Mouse (Mus musculus): ENCODE data around the gene Ror2. TPM values are rescaled to one million over a fixed set of nuclear protein-coding genes. Genes with fewer than 3 reads are reported as not detected.

Ror2 gene
- polyA plus RNA-seq, 1 experiment from 2014 or later, result 8.7 TPM

DNA sequence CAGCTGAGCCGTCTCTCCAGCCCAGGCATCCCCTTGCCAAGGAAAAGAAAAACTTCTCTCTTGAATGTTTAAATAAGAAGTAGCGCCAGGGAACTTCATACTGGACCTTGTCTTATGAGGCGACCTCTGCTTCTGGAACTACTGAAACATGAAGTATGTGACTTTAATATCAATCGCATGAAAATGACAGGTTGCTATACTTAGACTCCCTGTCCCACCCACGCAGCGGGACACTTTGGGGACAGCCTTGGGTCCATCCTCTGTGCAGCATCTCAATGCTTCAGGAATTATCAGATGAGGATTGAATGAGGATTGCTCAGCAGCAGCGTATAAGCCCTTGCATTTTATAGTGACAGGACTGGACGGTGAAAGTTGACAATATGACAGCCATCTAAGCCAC lies 122.9 kb downstream of the Ror2 start:
- Histone ChIP-seq H3K36me3 (ENCODE audit: control insufficient read depth, insufficient read depth, low read length) (no peaks in the 10 kb centered on the region), H3K4me2 (ENCODE audit: low read depth) (no peak overlapping the region), H3K4me3 (ENCODE audit: low read depth, low read length) (no peak overlapping the region), H3K4me1 (ENCODE audit: control insufficient read depth, insufficient read depth, low read length) (peaks cover 11% of the 10 kb centered on the region), H3K27me3 (ENCODE audit: control insufficient read depth, insufficient read depth, low read length) (no peaks in the 10 kb centered on the region), H3K27ac (ENCODE audit: low read depth, low read length) (no peak overlapping the region), H3K9me3 (ENCODE audit: control insufficient read depth, low read length) (no peaks in the 10 kb centered on the region), H3K9ac (ENCODE audit: low read length) (no peak overlapping the region)
- WGBS, result 65% methylated on average over 8 of the region's 8 CpGs
- DNase-seq (ENCODE audit: low spot score) (no peak), ATAC-seq (ENCODE audit: insufficient read depth, low FRiP score, low TSS enrichment) (no peak)

DNA sequence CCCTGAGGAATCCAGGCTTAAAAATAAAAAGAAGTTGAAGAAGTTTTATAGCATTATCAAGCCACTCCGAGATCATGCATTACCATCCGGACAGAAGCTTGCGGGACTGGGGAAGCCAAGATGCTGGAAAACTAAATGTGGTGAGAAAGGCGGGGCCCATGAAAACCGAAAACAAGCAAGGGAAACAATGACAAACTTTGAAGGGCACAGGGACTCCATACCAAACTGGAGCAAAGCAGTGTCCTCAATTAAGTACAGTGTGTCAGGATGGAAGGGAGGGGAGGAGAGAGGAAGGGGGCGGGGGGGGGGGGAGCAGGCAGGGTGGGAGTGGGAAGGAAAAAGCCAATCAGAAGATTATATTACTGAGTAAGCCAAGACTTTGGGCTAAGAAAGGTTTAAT lies 126.4 kb downstream of the Ror2 start:
- H3K27ac ChIP-seq (ENCODE audit: low read depth, low read length), result no peak overlapping the region
- H3K4me1 ChIP-seq (ENCODE audit: control insufficient read depth, insufficient read depth, low read length), result peaks cover 6% of the 10 kb centered on the region; the same call in 1 of the 2 replicates
- H3K4me3 ChIP-seq (ENCODE audit: low read depth, low read length), result no peak overlapping the region
- DNase-seq (ENCODE audit: low spot score), result no peak
- H3K9me3 ChIP-seq (ENCODE audit: control insufficient read depth, low read length), result no peaks in the 10 kb centered on the region
- no peak for ATAC-seq (ENCODE audit: insufficient read depth, low FRiP score, low TSS enrichment)
- WGBS, result 92% methylated on average over 5 of the region's 6 CpGs
- no peaks in the 10 kb centered on the region for H3K27me3 ChIP-seq (ENCODE audit: control insufficient read depth, insufficient read depth, low read length)
- no peak overlapping the region for H3K4me2 ChIP-seq (ENCODE audit: low read depth)
- H3K9ac ChIP-seq (ENCODE audit: low read length), result no peak overlapping the region
- H3K36me3 ChIP-seq (ENCODE audit: control insufficient read depth, insufficient read depth, low read length), result no peaks in the 10 kb centered on the region

DNA sequence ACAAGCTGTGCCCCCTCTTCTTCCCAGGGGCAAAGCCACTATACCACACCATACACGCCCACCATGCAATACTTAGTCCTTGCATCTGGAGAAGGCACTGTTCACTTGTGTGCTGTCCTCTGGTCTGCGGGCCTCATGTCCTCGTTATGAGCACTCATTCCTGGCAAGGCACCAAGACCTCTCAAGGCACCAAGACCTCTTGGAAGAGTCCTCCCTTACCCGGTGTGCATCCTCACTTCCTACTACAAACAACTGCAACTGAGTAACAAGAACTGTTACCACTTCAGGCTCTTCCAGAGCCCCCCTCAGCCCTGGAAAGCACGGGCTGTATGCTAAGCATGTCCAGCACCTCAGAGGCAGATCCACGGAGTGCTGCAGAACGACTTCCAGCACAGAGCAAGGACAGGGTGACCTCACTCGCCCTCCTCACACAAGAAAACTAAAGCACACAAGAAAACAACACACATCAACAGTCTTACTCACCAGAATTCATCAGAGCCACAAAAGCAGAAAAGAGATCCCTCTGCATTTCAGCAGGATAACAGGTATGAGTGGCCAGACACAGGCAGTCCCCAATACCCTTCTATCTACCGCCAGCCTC lies 127.4 kb downstream of the Ror2 start:
- no peak overlapping the region for H3K4me3 ChIP-seq (ENCODE audit: low read depth, low read length)
- no peak overlapping the region for H3K27ac ChIP-seq (ENCODE audit: low read depth, low read length)
- H3K9ac ChIP-seq (ENCODE audit: low read length), result no peak overlapping the region
- WGBS, result 82% methylated on average over 9 of the region's 9 CpGs
- ATAC-seq (ENCODE audit: insufficient read depth, low FRiP score, low TSS enrichment), result no peak
- H3K36me3 ChIP-seq (ENCODE audit: control insufficient read depth, insufficient read depth, low read length), result no peaks in the 10 kb centered on the region
- H3K4me2 ChIP-seq (ENCODE audit: low read depth), result no peak overlapping the region
- no peaks in the 10 kb centered on the region for H3K27me3 ChIP-seq (ENCODE audit: control insufficient read depth, insufficient read depth, low read length)
- H3K4me1 ChIP-seq (ENCODE audit: control insufficient read depth, insufficient read depth, low read length), result peaks cover 8% of the 10 kb centered on the region; the same call in 1 of the 2 replicates
- H3K9me3 ChIP-seq (ENCODE audit: control insufficient read depth, low read length), result no peaks in the 10 kb centered on the region
- DNase-seq (ENCODE audit: low spot score), result no peak

DNA sequence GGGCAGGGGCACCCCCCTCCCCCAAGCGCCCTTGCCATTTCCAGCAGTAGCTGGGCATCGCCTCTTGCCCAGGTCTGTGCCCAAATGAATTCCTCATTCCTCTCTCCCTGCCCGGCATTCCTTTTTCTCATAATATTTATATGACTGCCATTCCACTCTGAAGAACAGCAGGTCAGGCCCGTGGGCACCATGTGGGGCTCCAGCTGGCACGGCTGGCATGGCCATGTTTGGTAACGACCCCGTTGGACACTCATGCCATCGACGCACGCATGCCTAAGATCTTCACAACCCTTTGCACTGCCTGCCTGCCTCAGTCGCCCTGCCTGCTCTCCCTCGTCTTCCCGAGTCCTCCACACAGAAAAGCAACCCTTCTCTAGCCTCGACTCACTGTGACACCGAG lies 129.0 kb downstream of the Ror2 start:
- 85% methylated on average over 15 of the region's 15 CpGs for WGBS
- Histone ChIP-seq H3K27ac (ENCODE audit: low read depth, low read length) (no peak overlapping the region), H3K9me3 (ENCODE audit: control insufficient read depth, low read length) (no peaks in the 10 kb centered on the region), H3K27me3 (ENCODE audit: control insufficient read depth, insufficient read depth, low read length) (no peaks in the 10 kb centered on the region), H3K4me3 (ENCODE audit: low read depth, low read length) (no peak overlapping the region), H3K4me2 (ENCODE audit: low read depth) (no peak overlapping the region), H3K4me1 (ENCODE audit: control insufficient read depth, insufficient read depth, low read length) (peaks cover 5% of the 10 kb centered on the region; the same call in 1 of the 2 replicates), H3K36me3 (ENCODE audit: control insufficient read depth, insufficient read depth, low read length) (no peaks in the 10 kb centered on the region), H3K9ac (ENCODE audit: low read length) (no peak overlapping the region)
- DNase-seq (ENCODE audit: low spot score) (no peak), ATAC-seq (ENCODE audit: insufficient read depth, low FRiP score, low TSS enrichment) (no peak)

DNA sequence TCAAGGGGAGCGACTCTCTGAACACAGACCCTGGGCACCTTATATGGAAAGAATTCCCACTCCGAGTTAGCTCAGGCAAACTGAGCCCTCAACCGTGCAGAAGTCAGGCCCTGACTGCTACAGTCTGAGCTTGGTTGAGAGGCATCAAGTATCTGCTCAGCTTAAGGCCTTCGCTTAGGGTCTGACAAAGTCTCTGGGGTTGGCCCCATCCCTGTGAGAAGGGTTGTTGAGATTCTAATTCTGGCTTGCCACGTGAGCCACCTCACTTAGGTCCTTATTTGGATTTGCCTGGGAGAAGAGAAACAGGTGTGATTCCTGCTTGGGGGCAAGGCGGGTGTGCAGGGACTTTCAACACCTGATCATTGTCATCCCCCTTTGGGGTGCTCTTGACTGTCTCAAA lies 129.6 kb downstream of the Ror2 start:
- peaks cover 5% of the 10 kb centered on the region; the same call in 1 of the 2 replicates for H3K4me1 ChIP-seq (ENCODE audit: control insufficient read depth, insufficient read depth, low read length)
- H3K4me2 ChIP-seq (ENCODE audit: low read depth), result no peak overlapping the region
- no peak overlapping the region for H3K4me3 ChIP-seq (ENCODE audit: low read depth, low read length)
- H3K9ac ChIP-seq (ENCODE audit: low read length), result no peak overlapping the region
- no peak for DNase-seq (ENCODE audit: low spot score)
- no peak for ATAC-seq (ENCODE audit: insufficient read depth, low FRiP score, low TSS enrichment)
- no peaks in the 10 kb centered on the region for H3K36me3 ChIP-seq (ENCODE audit: control insufficient read depth, insufficient read depth, low read length)
- H3K27ac ChIP-seq (ENCODE audit: low read depth, low read length), result no peak overlapping the region
- H3K27me3 ChIP-seq (ENCODE audit: control insufficient read depth, insufficient read depth, low read length), result no peaks in the 10 kb centered on the region
- H3K9me3 ChIP-seq (ENCODE audit: control insufficient read depth, low read length), result no peaks in the 10 kb centered on the region
- WGBS, result 88% methylated on average over 6 of the region's 6 CpGs

DNA sequence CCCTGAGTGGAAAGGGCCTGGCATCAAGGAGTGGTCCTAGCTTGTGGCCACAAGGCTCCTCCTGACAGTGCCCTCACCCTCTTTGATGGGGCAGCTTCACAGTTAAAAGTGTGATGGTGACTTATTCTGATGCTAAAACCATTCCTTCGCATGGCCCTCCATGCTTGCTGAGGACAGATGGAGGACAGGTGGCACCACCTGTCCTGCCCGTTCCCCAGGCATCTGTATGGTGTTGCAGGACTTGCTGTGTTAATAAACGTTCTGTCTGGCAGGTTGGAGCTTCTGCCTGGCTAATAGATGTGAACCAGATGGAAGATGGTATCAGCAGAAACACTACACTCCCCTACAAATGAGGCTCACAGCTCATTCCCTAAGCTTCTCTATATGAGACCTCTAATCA lies 140.4 kb downstream of the Ror2 start:
- Histone ChIP-seq H3K27me3 (ENCODE audit: control insufficient read depth, insufficient read depth, low read length) (no peaks in the 10 kb centered on the region), H3K27ac (ENCODE audit: low read depth, low read length) (no peak overlapping the region), H3K9me3 (ENCODE audit: control insufficient read depth, low read length) (no peaks in the 10 kb centered on the region), H3K4me2 (ENCODE audit: low read depth) (no peak overlapping the region), H3K4me1 (ENCODE audit: control insufficient read depth, insufficient read depth, low read length) (peaks cover 11% of the 10 kb centered on the region), H3K4me3 (ENCODE audit: low read depth, low read length) (no peak overlapping the region), H3K36me3 (ENCODE audit: control insufficient read depth, insufficient read depth, low read length) (no peaks in the 10 kb centered on the region), H3K9ac (ENCODE audit: low read length) (no peak overlapping the region)
- WGBS, result 74% methylated on average over 3 of the region's 3 CpGs
- ATAC-seq (ENCODE audit: insufficient read depth, low FRiP score, low TSS enrichment), result no peak
- DNase-seq (ENCODE audit: low spot score), result no peak

DNA sequence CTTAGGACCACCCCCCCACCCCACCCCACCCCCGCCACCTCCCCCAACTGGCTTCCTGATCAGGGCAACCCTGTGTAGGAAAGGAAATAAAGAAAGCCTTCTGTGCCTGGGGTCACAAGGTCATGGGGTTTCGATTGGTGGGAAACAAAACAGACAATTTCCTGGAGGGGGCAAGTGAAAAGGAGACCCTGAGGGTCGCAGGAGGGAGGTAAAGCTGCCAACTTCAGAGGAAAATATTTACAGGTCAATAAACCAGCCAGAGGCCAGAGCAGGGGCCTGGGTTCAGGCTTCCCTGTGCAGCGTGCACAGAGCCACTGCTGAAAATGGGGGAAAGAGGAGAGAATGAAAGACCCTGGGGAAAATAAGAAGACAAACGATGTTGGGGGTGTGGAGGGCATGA lies 142.8 kb downstream of the Ror2 start:
- Histone ChIP-seq H3K9me3 (ENCODE audit: control insufficient read depth, low read length) (no peaks in the 10 kb centered on the region), H3K4me1 (ENCODE audit: control insufficient read depth, insufficient read depth, low read length) (peaks cover 11% of the 10 kb centered on the region), H3K27me3 (ENCODE audit: control insufficient read depth, insufficient read depth, low read length) (no peaks in the 10 kb centered on the region), H3K9ac (ENCODE audit: low read length) (no peak overlapping the region), H3K36me3 (ENCODE audit: control insufficient read depth, insufficient read depth, low read length) (no peaks in the 10 kb centered on the region), H3K27ac (ENCODE audit: low read depth, low read length) (0 out of 2 replicates have a peak overlapping the region, but pooled peaks have one; percentile 8), H3K4me2 (ENCODE audit: low read depth) (no peak overlapping the region), H3K4me3 (ENCODE audit: low read depth, low read length) (no peak overlapping the region)
- WGBS, result 3% methylated on average over 5 of the region's 5 CpGs
- no peak for ATAC-seq (ENCODE audit: insufficient read depth, low FRiP score, low TSS enrichment)
- peak; percentile 32 for DNase-seq (ENCODE audit: low spot score)

DNA sequence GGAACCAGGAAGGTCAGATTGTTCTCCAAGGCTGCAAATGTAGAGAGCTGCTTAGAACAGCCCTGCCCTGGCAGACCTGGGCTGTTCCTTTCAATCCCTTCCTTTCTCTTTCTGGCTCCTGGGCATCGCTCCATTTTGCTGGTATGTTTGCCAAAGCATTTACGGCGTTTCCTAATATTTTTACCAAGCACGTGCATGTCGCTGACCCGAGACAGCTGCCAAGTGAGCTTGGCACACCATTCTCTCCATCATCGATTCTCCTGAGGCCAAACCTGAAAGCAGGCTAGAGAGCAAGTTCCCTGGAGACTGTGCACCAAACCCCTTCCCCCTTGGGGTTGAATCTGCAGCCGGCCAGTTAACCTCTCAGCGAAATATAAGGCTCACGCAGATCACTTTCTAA lies 143.7 kb downstream of the Ror2 start:
- DNase-seq (ENCODE audit: low spot score), result no peak
- no peaks in the 10 kb centered on the region for H3K27me3 ChIP-seq (ENCODE audit: control insufficient read depth, insufficient read depth, low read length)
- no peak overlapping the region for H3K4me2 ChIP-seq (ENCODE audit: low read depth)
- no peak overlapping the region for H3K4me3 ChIP-seq (ENCODE audit: low read depth, low read length)
- peaks cover 11% of the 10 kb centered on the region for H3K4me1 ChIP-seq (ENCODE audit: control insufficient read depth, insufficient read depth, low read length)
- ATAC-seq (ENCODE audit: insufficient read depth, low FRiP score, low TSS enrichment), result no peak
- no peaks in the 10 kb centered on the region for H3K9me3 ChIP-seq (ENCODE audit: control insufficient read depth, low read length)
- H3K36me3 ChIP-seq (ENCODE audit: control insufficient read depth, insufficient read depth, low read length), result no peaks in the 10 kb centered on the region
- no peak overlapping the region for H3K27ac ChIP-seq (ENCODE audit: low read depth, low read length)
- WGBS, result 77% methylated on average over 10 of the region's 10 CpGs
- H3K9ac ChIP-seq (ENCODE audit: low read length), result no peak overlapping the region

DNA sequence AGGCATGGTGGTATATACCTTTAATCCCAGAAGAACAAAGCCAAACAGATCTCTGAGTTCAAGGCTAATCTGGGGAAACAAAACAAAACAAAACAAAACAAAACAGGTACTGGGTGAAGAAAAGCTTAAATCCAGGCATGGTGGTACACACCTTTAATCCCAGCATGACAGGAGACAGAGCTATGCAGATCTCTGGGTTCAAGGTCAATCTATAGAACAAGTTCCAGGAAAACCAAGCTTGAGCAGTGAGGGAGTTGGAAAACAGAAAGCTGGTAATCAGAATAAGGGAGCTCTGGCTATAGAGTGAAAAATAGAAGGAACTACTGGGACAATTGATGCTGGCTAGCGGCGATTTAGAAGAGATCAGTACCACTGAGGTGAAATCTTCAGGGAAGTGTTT lies 145.6 kb downstream of the Ror2 start:
- DNase-seq (ENCODE audit: low spot score), result no peak
- no peaks in the 10 kb centered on the region for H3K27me3 ChIP-seq (ENCODE audit: control insufficient read depth, insufficient read depth, low read length)
- no peaks in the 10 kb centered on the region for H3K9me3 ChIP-seq (ENCODE audit: control insufficient read depth, low read length)
- no peak for ATAC-seq (ENCODE audit: insufficient read depth, low FRiP score, low TSS enrichment)
- H3K4me3 ChIP-seq (ENCODE audit: low read depth, low read length), result no peak overlapping the region
- H3K27ac ChIP-seq (ENCODE audit: low read depth, low read length), result no peak overlapping the region
- H3K36me3 ChIP-seq (ENCODE audit: control insufficient read depth, insufficient read depth, low read length), result no peaks in the 10 kb centered on the region
- H3K4me1 ChIP-seq (ENCODE audit: control insufficient read depth, insufficient read depth, low read length), result peaks cover 11% of the 10 kb centered on the region
- H3K9ac ChIP-seq (ENCODE audit: low read length), result no peak overlapping the region
- no peak overlapping the region for H3K4me2 ChIP-seq (ENCODE audit: low read depth)
- WGBS, result 86% methylated on average over 2 of the region's 2 CpGs
